Mouse (Mus musculus) forebrain, embryonic 16.5 days (tissue): ENCODE results near the gene Gm20388. TPM values are rescaled to one million over a fixed set of nuclear protein-coding genes. Genes with fewer than 3 reads are reported as not detected.

Experiments used
- ATAC-seq: fragments of 200-750 bp; cut with Nextera tagmentation; 2 replicates; pipeline ENCODE4 v1.8.0; 2017; ENCODE audit warnings: mild to moderate bottlenecking, moderate library complexity
- H3K27ac ChIP-seq: fragments of 300-500 bp; sonication (generic); 2 replicates; pipeline ENCODE4 v1.5.1; 2014; ENCODE audit warnings: low read length, control low read depth
- H3K27me3 ChIP-seq: fragments of 300-500 bp; sonication (generic); replicated peaks from 2 replicates; pipeline ENCODE4 v1.6.1; 2014; ENCODE audit warnings: low read length; ENCODE audit not compliant: control insufficient read depth, insufficient read depth
- H3K36me3 ChIP-seq: fragments of 300-500 bp; sonication (generic); 2 replicates; pipeline ENCODE4 v1.6.1; 2014; ENCODE audit not compliant: control insufficient read depth, insufficient read depth
- H3K4me1 ChIP-seq: fragments of 300-500 bp; sonication (generic); replicated peaks from 2 replicates; pipeline ENCODE4 v1.6.1; 2014; ENCODE audit warnings: low read length; ENCODE audit not compliant: control insufficient read depth, insufficient read depth
- H3K4me2 ChIP-seq: fragments of 300-500 bp; sonication (generic); 2 replicates; pipeline ENCODE4 v1.6.1; 2014; ENCODE audit warnings: mild to moderate bottlenecking, low read length, control low read depth
- H3K4me3 ChIP-seq: fragments of 300-500 bp; sonication (generic); replicated peaks from 2 replicates; pipeline ENCODE4 v1.5.1; 2014; ENCODE audit warnings: mild to moderate bottlenecking, low read length, control low read depth
- H3K9ac ChIP-seq: fragments of 300-500 bp; sonication (generic); replicated peaks from 2 replicates; pipeline ENCODE4 v1.6.1; 2014; ENCODE audit warnings: low read depth, low read length, control low read depth
- H3K9me3 ChIP-seq: fragments of 300-500 bp; sonication (generic); 2 replicates; pipeline ENCODE4 v1.6.1; 2016; ENCODE audit warnings: low read length; ENCODE audit not compliant: control insufficient read depth
- WGBS: fragments of 180-500 bp; shearing (Covaris S2); extraction: QIAGEN DNeasy Blood & Tissue Kit; methylation state at CpG from one replicate; pipeline ENCODE4 v1.1.7; 2014; 5-methylcytosine and 5-hydroxymethylcytosine counted together
- polyA plus RNA-seq: library from polyadenylated mRNA; unstranded; fragments of >200 nt; fragmentation: Nextera tagmentation; extraction: Ambion mirVana; gene quantifications from 2 replicates; pipeline ENCODE4 v1.2.1, GENCODE M21; 2015

The Gm20388 gene
- polyA plus RNA-seq, 1 experiment from 2014 or later, result 4.7 TPM

GRCm38 (mm10) chr8:120971691-120972469 is 1061.2 kb downstream of the Gm20388 start:
- peak overlapping the region; percentile 33 for H3K4me3 ChIP-seq
- H3K36me3 ChIP-seq, result no peaks in the 10 kb centered on the region
- H3K27ac ChIP-seq, result no peak overlapping the region
- peaks cover 28% of the 10 kb centered on the region for H3K27me3 ChIP-seq
- H3K4me2 ChIP-seq, result peak overlapping the region; percentile 62
- WGBS, result 17% methylated on average over 34 of the region's 34 CpGs
- H3K9ac ChIP-seq, result peak overlapping the region; percentile 30; the same call in 1 of the 2 replicates
- H3K9me3 ChIP-seq, result no peaks in the 10 kb centered on the region
- H3K4me1 ChIP-seq, result peaks cover 10% of the 10 kb centered on the region
- no peak for ATAC-seq

DNA sequence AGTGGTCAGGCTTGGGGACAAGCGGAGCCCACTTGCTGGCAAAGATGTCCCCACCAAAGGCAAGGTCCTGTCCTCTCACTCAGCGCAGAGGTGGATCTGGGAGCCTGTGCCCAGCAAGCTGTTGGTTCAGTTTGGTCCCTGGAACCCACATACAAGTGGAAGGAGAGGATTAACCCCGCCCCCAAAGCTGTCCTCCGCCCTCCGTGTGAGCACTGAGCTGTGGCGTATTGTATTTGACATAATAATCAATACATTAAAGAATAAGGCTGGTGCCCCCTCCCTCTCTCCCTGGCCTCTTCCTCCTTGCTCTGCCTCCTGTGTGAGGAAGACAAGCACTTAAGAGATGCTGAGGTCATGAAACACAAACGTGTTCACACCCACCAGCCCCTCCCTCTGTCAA is 1062.4 kb downstream of the Gm20388 start:
- Histone ChIP-seq H3K27me3 (peaks cover 28% of the 10 kb centered on the region), H3K9ac (no peak overlapping the region), H3K4me3 (no peak overlapping the region), H3K9me3 (no peaks in the 10 kb centered on the region), H3K4me2 (no peak overlapping the region), H3K4me1 (peaks cover 10% of the 10 kb centered on the region), H3K27ac (no peak overlapping the region), H3K36me3 (no peaks in the 10 kb centered on the region)
- ATAC-seq, result no peak
- WGBS, result 10% methylated on average over 7 of the region's 7 CpGs

- Histone ChIP-seq H3K4me3 (no peak overlapping the region), H3K9me3 (no peaks in the 10 kb centered on the region), H3K9ac (no peak overlapping the region), H3K36me3 (no peaks in the 10 kb centered on the region), H3K27ac (no peak overlapping the region), H3K27me3 (peaks cover 16% of the 10 kb centered on the region), H3K4me1 (peaks cover 5% of the 10 kb centered on the region), H3K4me2 (no peak overlapping the region)
- ATAC-seq, result no peak
- 74% methylated on average over 12 of the region's 13 CpGs for WGBS
Measured at GRCm38 (mm10) chr8:120977131-120977530, 1066.5 kb downstream of the Gm20388 start.

DNA sequence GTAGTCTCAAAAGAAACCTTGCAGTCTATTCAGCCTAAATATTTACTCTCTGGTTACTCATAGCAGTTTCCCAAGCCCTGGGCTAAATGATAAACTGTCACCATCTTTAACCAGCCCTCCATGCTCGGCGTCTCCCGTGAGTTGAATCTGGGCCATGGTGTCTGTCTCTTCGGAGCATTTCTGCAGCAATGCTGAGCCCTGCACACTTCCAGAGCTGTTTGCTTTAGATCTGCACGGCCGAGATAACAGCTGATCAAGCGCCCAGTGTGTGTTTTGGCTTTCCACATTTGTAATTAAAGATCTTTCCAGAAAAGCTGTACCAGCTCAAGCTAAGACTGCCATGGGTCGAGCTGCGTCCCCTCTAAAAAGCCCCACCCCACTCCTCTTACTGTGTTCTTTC is 1068.6 kb downstream of the Gm20388 start:
- no peak overlapping the region for H3K9ac ChIP-seq
- no peak for ATAC-seq
- no peak overlapping the region for H3K4me3 ChIP-seq
- no peak overlapping the region for H3K4me2 ChIP-seq
- no peaks in the 10 kb centered on the region for H3K36me3 ChIP-seq
- H3K27ac ChIP-seq, result no peak overlapping the region
- H3K4me1 ChIP-seq, result no peaks in the 10 kb centered on the region
- no peaks in the 10 kb centered on the region for H3K9me3 ChIP-seq
- WGBS, result 78% methylated on average over 9 of the region's 9 CpGs
- peaks cover 2% of the 10 kb centered on the region; the same call in 1 of the 2 replicates for H3K27me3 ChIP-seq

DNA sequence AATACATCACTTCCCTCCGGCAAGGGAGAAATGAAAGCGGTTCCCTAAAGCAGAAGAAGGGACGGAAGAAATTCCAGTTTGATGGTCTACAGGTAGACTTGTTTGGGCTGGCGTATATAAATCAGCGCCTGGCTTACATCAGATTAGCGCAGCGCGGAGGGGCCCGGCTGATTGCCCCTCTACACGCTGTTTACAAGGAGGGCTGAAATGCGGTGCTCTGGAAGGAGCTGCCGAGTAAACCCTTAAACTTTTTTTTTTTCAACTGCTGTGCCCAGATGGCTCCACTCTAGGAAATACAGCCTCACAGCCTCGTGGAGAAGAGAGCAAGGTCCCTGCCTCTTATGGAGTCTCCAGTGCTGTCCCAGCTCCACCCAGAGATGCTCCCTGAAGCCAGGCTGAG is 1070.3 kb downstream of the Gm20388 start:
- 64% methylated on average over 13 of the region's 13 CpGs for WGBS
- no peak for ATAC-seq
- Histone ChIP-seq H3K4me2 (no peak overlapping the region), H3K27ac (no peak overlapping the region), H3K9ac (no peak overlapping the region), H3K4me3 (no peak overlapping the region), H3K4me1 (no peaks in the 10 kb centered on the region), H3K27me3 (no peaks in the 10 kb centered on the region), H3K9me3 (no peaks in the 10 kb centered on the region), H3K36me3 (no peaks in the 10 kb centered on the region)

- no peak for ATAC-seq
Measured at GRCm38 (mm10) chr8:120984888-120985287, 1074.2 kb downstream of the Gm20388 start.

DNA sequence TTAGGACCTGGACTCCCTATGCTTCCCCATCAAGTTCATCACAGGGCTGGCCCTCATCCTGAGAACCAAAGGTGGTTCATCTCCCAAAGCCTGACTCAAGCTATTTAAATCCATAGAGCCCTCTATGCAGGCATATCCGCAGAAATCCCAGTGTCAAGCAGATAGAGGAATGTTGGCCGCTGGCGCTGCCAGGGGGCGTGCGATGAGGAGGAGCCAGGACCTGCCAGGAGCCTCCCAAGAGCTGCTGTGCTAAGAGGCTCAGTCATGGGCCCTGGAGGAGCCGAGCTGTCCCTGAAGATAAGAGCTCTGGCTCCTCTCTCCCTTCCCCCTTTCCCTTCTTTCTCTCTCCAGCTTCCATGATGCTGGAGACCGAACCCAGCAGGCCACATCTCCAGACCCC is 1075.4 kb downstream of the Gm20388 start:
- Histone ChIP-seq H3K27me3 (no peaks in the 10 kb centered on the region), H3K4me2 (no peak overlapping the region), H3K4me1 (no peaks in the 10 kb centered on the region), H3K9ac (no peak overlapping the region), H3K9me3 (no peaks in the 10 kb centered on the region), H3K36me3 (no peaks in the 10 kb centered on the region), H3K27ac (no peak overlapping the region), H3K4me3 (no peak overlapping the region)
- no peak for ATAC-seq
- 86% methylated on average over 7 of the region's 7 CpGs for WGBS

More at GRCm38 (mm10) chr8:120984888-120985287, 1074.2 kb downstream of the Gm20388 start:
- H3K4me3 ChIP-seq, result no peak overlapping the region
- no peak overlapping the region for H3K4me2 ChIP-seq
- H3K9ac ChIP-seq, result no peak overlapping the region
- no peak overlapping the region for H3K27ac ChIP-seq
- no peaks in the 10 kb centered on the region for H3K27me3 ChIP-seq
- no peaks in the 10 kb centered on the region for H3K4me1 ChIP-seq
- H3K9me3 ChIP-seq, result no peaks in the 10 kb centered on the region
- no peaks in the 10 kb centered on the region for H3K36me3 ChIP-seq
- WGBS, result 85% methylated on average over 8 of the region's 8 CpGs

- WGBS, result 82% methylated on average over 16 of the region's 16 CpGs
- no peak for ATAC-seq
- no peaks in the 10 kb centered on the region for H3K36me3 ChIP-seq
- H3K4me2 ChIP-seq, result no peak overlapping the region
- H3K9me3 ChIP-seq, result no peaks in the 10 kb centered on the region
- H3K27ac ChIP-seq, result no peak overlapping the region
- no peak overlapping the region for H3K4me3 ChIP-seq
- H3K4me1 ChIP-seq, result no peaks in the 10 kb centered on the region
- no peak overlapping the region for H3K9ac ChIP-seq
- H3K27me3 ChIP-seq, result no peaks in the 10 kb centered on the region
Measured at GRCm38 (mm10) chr8:120993738-120994137, 1083.1 kb downstream of the Gm20388 start.

- 80% methylated on average over 9 of the region's 9 CpGs for WGBS
Measured at GRCm38 (mm10) chr8:120995424-120995823, 1084.8 kb downstream of the Gm20388 start.

More at GRCm38 (mm10) chr8:120995424-120995823, 1084.8 kb downstream of the Gm20388 start:
- H3K36me3 ChIP-seq, result no peaks in the 10 kb centered on the region
- H3K27me3 ChIP-seq, result no peaks in the 10 kb centered on the region
- H3K27ac ChIP-seq, result no peak overlapping the region
- no peak overlapping the region for H3K9ac ChIP-seq
- no peak for ATAC-seq
- H3K9me3 ChIP-seq, result no peaks in the 10 kb centered on the region
- H3K4me3 ChIP-seq, result no peak overlapping the region
- no peaks in the 10 kb centered on the region for H3K4me1 ChIP-seq
- no peak overlapping the region for H3K4me2 ChIP-seq
